Mouse (Mus musculus) CD8-positive naive resting alpha-beta T cell, adult 2 months (primary cell): ENCODE results near the gene Eme2.
A peak's percentile ranks its signal among the peaks of the same experiment; 100 is the strongest.
"Not testable (repeated sequence)": the region's sequence is repeated elsewhere in the genome, so short reads cannot be mapped to it uniquely, and the experiment has no call there.

Source experiments
- DNase-seq, 2 experiments: peaks; one replicate each; pipeline ENCODE4 v3.0.0; 2022; ENCODE audit warnings: low read depth in 2 of 2, low spot score in 2 of 2

The Eme2 gene

GRCm38 (mm10) chr17:24894995-24895547 lies at the start of gene Eme2, which contains the start of gene Mrps34:
Gene Eme2, minus strand, starts transcription at chr17:24895087.
Gene Mrps34, plus strand, starts transcription at chr17:24895116.
- peak; percentile 67 to 69 for DNase-seq

DNA sequence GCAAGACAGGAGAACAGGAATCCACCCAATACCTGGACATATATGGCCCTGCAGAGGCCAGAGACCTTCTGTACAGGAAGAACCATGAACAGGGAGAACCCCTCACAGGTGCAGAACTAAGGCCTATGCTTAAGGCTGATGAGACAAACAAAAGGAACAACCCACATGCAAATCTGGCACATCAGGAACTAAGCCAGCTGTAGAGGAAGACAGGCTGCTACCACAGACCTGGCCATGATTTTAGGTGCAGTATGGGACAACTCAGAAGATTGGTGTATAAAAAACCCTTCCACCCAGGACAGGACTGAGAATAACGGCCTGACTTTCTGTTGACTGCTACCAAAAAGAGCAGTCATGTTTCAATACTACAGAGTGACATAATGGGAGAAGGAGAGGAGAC lies 48.7 kb upstream of the Eme2 start:
- DNase-seq, result not testable (repeated sequence)

GRCm38 (mm10) chr17:24943036-24943435 lies 48.1 kb upstream of the Eme2 start:
- DNase-seq, result no peak

- peak; percentile 26 to 49 for DNase-seq
These were observed 47.6 kb upstream of the Eme2 start for GRCm38 (mm10) chr17:24942453-24942852.

GRCm38 (mm10) chr17:24937266-24937665 lies 42.4 kb upstream of the Eme2 start:
- DNase-seq, result no peak

DNA sequence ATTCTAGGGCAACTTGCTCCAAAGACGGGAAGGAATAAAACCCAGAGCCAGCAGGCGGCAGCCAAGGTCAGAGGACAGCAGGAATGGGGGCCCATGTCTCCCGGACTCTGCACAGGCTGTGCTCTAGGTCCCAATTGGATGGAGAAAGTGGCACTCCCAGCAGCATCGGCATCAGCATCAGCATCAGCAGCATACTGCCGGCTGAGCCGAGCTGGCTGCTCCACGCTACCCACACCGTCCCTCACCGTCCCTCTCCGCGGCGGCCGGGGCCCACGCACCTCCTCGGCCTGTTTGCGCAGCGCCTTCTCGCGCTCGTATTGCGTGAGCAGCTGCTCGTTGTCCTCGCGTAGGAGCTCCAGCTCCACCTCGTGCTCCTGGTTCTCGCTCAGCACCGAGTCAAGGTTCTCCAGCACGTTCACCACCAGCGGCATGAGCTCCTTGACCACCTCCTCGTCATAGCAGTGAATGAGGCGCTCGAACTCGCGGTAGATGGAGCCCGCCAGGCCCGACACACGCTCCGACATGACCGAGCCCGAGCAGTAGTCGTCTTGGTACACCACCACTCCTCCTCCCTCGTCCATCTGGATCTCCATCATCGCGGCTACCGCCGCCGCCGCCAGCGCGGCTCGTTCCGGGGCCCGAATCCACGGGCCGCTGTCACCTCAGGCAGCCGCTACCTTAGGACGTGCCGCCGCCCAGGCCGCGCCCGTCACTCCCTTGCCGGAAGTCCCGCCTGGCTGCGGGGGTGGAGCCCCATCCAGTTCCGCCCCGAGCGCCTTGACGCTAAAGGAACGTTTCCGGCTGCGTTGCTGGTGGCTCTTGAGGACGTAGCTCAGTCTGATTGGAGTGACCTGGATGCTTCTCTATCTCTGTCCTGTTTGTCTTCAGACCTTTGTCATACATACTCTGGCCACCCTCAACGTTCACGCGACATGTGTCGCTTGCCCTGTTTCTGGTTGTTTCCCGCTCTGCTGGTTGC lies 41.7 kb upstream of the Eme2 start, which contains the start of gene Mapk8ip3:
TSS of gene Mapk8ip3 (minus strand) at position 719 of the 979 bp plus-strand sequence.
- DNase-seq, result peak; percentile 92 to 96

DNA sequence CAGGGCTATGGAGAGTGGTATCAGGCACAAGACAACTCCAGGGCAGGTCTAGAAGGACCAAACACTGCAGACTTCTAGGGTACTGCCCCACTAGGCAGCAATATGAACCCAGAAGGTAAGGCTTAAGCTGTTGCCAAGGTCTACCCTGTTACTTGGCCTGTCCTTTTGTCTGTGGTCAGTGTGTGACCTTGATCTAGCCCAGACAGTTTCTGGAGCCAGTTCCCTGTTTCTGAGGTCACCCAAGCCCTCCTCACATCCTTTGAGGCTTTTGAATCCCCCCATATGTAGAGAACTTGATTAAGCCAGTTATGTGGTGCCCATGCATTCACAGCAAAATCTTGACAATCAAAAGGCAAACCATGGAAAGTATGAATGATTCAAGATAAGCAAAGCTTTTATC lies 40.8 kb upstream of the Eme2 start:
- DNase-seq, result no peak

GRCm38 (mm10) chr17:24934926-24935325 lies 40.0 kb upstream of the Eme2 start:
- no peak for DNase-seq

GRCm38 (mm10) chr17:24933163-24933562 lies 38.3 kb upstream of the Eme2 start:
- DNase-seq, result no peak

DNA sequence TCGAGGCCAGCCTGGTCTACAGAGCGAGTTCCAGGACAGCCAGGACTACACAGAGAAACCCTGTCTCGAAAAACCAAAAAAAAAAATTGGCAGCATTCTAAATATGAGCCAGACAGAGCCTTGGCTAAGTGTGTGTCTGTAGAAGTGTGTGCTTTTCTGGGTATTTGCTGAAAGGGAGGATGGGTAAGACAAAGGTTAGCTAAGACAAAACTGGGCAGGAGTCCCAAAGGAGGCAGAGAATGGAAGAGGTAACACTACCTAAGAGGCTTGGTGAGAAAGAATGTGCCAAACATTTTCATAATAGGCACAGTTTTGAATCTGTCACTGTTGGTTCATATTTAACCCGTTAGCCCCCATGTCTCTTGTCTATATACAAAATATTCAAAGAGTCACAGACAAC lies 37.5 kb upstream of the Eme2 start:
- DNase-seq, result no peak

GRCm38 (mm10) chr17:24929506-24929905 lies 34.6 kb upstream of the Eme2 start:
- DNase-seq, result no peak

- no peak for DNase-seq
These were observed 28.4 kb upstream of the Eme2 start for GRCm38 (mm10) chr17:24923246-24923645.

GRCm38 (mm10) chr17:24913984-24914383 lies 19.1 kb upstream of the Eme2 start:
- DNase-seq, result no peak

GRCm38 (mm10) chr17:24907591-24907990 lies 12.7 kb upstream of the Eme2 start:
- DNase-seq, result no peak

DNA sequence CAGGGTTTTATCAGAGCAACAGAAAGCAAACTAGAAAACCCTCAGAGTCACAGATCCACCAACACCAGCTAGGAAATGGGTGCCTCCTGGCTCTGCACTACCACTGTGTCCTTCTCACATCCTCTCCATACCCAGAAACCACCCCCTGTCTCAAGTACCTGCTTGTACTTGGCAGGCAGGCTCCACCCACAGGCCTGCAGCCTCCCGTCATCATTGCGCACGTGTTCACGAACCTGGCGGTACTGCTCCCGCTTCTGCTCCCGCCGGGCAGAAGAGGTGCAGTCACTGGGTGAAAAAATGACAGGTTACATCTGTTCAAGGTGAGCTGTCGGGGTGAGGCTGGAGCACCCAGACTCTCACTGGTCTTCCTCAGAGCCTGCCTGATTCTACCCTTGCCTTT lies 8.9 kb upstream of the Eme2 start:
- no peak for DNase-seq

GRCm38 (mm10) chr17:24902671-24903474 lies 8.0 kb upstream of the Eme2 start:
- DNase-seq, result no peak

DNA sequence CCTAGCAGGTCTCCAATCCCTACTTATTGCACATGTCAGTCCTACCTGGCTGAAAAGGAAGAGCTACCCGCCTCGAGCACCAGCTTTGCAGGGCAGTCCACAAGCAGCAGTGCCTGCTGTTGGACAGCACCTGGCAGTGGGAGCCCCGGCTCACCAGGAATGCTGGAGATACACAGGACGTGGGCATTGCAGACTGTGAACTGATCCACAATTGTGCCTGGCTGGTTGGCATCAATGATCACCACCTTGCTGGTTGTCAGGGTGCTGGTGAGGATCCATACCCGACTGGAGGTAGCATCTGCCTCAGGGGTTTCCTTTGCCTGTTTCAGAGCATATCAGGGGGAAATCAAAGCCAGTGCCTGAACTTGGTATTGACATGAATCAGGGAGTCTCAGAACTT lies 7.2 kb upstream of the Eme2 start:
- DNase-seq, result no peak

- DNase-seq, result no peak
These were observed 5.1 kb upstream of the Eme2 start for GRCm38 (mm10) chr17:24900014-24900413.

- DNase-seq, result no peak
These were observed 4.3 kb upstream of the Eme2 start for GRCm38 (mm10) chr17:24899153-24899552.

DNA sequence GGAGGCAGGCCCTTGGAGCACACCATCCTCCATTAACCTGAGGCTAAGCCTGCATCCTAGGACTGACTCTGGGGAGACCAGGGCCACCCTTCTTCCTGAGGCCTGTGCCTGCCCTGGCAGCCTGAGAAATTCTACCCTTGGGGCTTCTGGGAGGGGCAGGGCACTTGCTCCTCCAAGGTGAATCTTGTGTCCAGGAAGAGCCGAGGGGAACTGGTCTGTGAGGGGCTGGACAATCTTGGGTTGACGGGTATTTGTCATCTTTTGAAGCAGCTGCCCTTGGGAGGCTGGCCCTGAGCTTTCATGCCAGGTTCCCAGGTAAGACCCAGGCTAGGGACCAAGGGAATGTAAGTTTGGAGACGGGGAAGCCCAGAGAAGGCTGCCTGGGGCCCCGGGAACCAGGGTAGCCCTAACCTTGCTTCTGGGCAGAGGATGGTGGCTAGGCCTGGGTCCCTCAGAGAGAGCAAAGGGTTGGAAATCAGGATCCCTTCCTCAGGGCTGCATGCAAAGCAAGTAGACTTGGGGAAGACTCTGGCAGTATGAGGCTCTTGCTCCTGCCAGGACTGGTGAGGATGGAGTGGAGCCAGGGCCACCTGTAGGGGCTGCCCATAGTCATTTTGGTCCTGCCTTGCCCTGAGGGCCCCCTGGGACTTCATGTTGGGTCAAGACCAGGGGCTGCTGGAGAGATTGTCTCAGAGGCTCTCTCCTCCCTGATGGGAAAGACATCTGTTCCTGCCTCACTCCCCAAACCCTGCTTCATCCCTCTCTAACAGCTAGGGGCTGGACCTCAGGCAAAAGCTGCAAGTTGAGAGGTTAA lies 3.4 kb upstream of the Eme2 start:
- no peak for DNase-seq

GRCm38 (mm10) chr17:24897600-24897999 lies 2.7 kb upstream of the Eme2 start:
- DNase-seq, result no peak
